Mouse (Mus musculus) kidney, embryonic 14.5 days (tissue): ENCODE data around the gene Plekha4. TPM values are rescaled to one million over a fixed set of nuclear protein-coding genes. Genes with fewer than 3 reads are reported as not detected.

ENCODE experiments used
- ATAC-seq: fragments of 200-750 bp; cut with Nextera tagmentation; 2 replicates; pipeline ENCODE4 v1.8.0; 2017; ENCODE audit warnings: moderate number of reproducible peaks, mild to moderate bottlenecking, moderate TSS enrichment, moderate library complexity; ENCODE audit not compliant: low FRiP score, low TSS enrichment
- H3K27ac ChIP-seq: fragments of 300-500 bp; sonication (generic); 2 replicates; pipeline ENCODE4 v1.5.1; 2014; ENCODE audit warnings: low read depth, mild to moderate bottlenecking, low read length, moderate library complexity, mixed read lengths
- H3K27me3 ChIP-seq: fragments of 300-500 bp; sonication (generic); 2 replicates; pipeline ENCODE4 v1.6.1; 2014; ENCODE audit warnings: mild to moderate bottlenecking, low read length; ENCODE audit not compliant: control insufficient read depth, insufficient read depth
- H3K36me3 ChIP-seq: fragments of 300-500 bp; sonication (generic); 2 replicates; pipeline ENCODE4 v1.6.1; 2014; ENCODE audit warnings: low read length, mixed read lengths; ENCODE audit not compliant: control insufficient read depth, insufficient read depth
- H3K4me1 ChIP-seq: fragments of 300-500 bp; sonication (generic); 2 replicates; pipeline ENCODE4 v1.6.1; 2014; ENCODE audit warnings: low read length, mixed read lengths; ENCODE audit not compliant: control insufficient read depth, insufficient read depth
- H3K4me2 ChIP-seq: fragments of 300-500 bp; sonication (generic); replicated peaks from 2 replicates; pipeline ENCODE4 v1.6.1; 2014; ENCODE audit warnings: low read depth, mild to moderate bottlenecking, low read length
- H3K4me3 ChIP-seq: fragments of 300-500 bp; sonication (generic); 2 replicates; pipeline ENCODE4 v1.5.1; 2014; ENCODE audit warnings: mild to moderate bottlenecking, low read length
- H3K9ac ChIP-seq: fragments of 300-500 bp; sonication (generic); 2 replicates; pipeline ENCODE4 v1.6.1; 2014; ENCODE audit warnings: low read depth, mild to moderate bottlenecking, low read length, moderate library complexity
- H3K9me3 ChIP-seq: fragments of 300-500 bp; sonication (generic); 2 replicates; pipeline ENCODE4 v1.6.1; 2016; ENCODE audit warnings: low read length; ENCODE audit not compliant: control insufficient read depth
- WGBS: fragments of 180-500 bp; shearing (Covaris S2); extraction: QIAGEN DNeasy Blood & Tissue Kit; methylation state at CpG from one replicate; pipeline ENCODE4 v1.1.7; 2014; 5-methylcytosine and 5-hydroxymethylcytosine counted together
- polyA plus RNA-seq: library from polyadenylated mRNA; unstranded; fragments of >200 nt; fragmentation: Nextera tagmentation; extraction: Ambion mirVana; gene quantifications from 2 replicates; pipeline ENCODE4 v1.2.1, GENCODE M21; 2014

The Plekha4 gene
- polyA plus RNA-seq, 1 experiment from 2014 or later, result 4.7 TPM

GRCm38 (mm10) chr7:45544525-45544924 lies 18.4 kb downstream of the Plekha4 start:
- no peak overlapping the region for H3K9ac ChIP-seq
- peaks cover 4% of the 10 kb centered on the region; the same call in 1 of the 2 replicates for H3K9me3 ChIP-seq
- no peak overlapping the region for H3K4me3 ChIP-seq
- H3K4me1 ChIP-seq, result no peaks in the 10 kb centered on the region
- no peak overlapping the region for H3K4me2 ChIP-seq
- no peaks in the 10 kb centered on the region for H3K27me3 ChIP-seq
- WGBS, result 96% methylated on average over 1 of the region's 1 CpGs
- no peak overlapping the region for H3K27ac ChIP-seq
- no peaks in the 10 kb centered on the region for H3K36me3 ChIP-seq
- ATAC-seq, result no peak

- no peak overlapping the region for H3K9ac ChIP-seq
- H3K9me3 ChIP-seq, result no peaks in the 10 kb centered on the region
- 90% methylated on average over 16 of the region's 16 CpGs for WGBS
- H3K27me3 ChIP-seq, result no peaks in the 10 kb centered on the region
- H3K27ac ChIP-seq, result no peak overlapping the region
- H3K4me2 ChIP-seq, result no peak overlapping the region
- peaks cover 3% of the 10 kb centered on the region for H3K4me1 ChIP-seq
- no peaks in the 10 kb centered on the region for H3K36me3 ChIP-seq
- no peak overlapping the region for H3K4me3 ChIP-seq
- ATAC-seq, result no peak
These were observed 23.7 kb downstream of the Plekha4 start for GRCm38 (mm10) chr7:45549641-45550436.

- no peak overlapping the region for H3K27ac ChIP-seq
- H3K36me3 ChIP-seq, result no peaks in the 10 kb centered on the region
- peaks cover 6% of the 10 kb centered on the region for H3K4me1 ChIP-seq
- H3K4me3 ChIP-seq, result no peak overlapping the region
- H3K9ac ChIP-seq, result no peak overlapping the region
- 79% methylated on average over 11 of the region's 11 CpGs for WGBS
- ATAC-seq, result no peak
- H3K9me3 ChIP-seq, result no peaks in the 10 kb centered on the region
- no peak overlapping the region for H3K4me2 ChIP-seq
- no peaks in the 10 kb centered on the region for H3K27me3 ChIP-seq
These were observed 24.8 kb downstream of the Plekha4 start for GRCm38 (mm10) chr7:45550821-45551511.

GRCm38 (mm10) chr7:45551512-45551883 lies 25.4 kb downstream of the Plekha4 start:
- Histone ChIP-seq H3K9ac (no peak overlapping the region), H3K27ac (no peak overlapping the region), H3K4me1 (peaks cover 8% of the 10 kb centered on the region), H3K4me2 (no peak overlapping the region), H3K9me3 (no peaks in the 10 kb centered on the region), H3K36me3 (no peaks in the 10 kb centered on the region), H3K27me3 (no peaks in the 10 kb centered on the region), H3K4me3 (no peak overlapping the region)
- no peak for ATAC-seq
- 80% methylated on average over 8 of the region's 8 CpGs for WGBS

- Histone ChIP-seq H3K4me3 (no peak overlapping the region), H3K4me2 (no peak overlapping the region), H3K9me3 (no peaks in the 10 kb centered on the region), H3K36me3 (no peaks in the 10 kb centered on the region), H3K27me3 (no peaks in the 10 kb centered on the region), H3K4me1 (peaks cover 8% of the 10 kb centered on the region), H3K27ac (no peak overlapping the region), H3K9ac (no peak overlapping the region)
- WGBS, result 62% methylated on average over 8 of the region's 8 CpGs
- no peak for ATAC-seq
These were observed 27.4 kb downstream of the Plekha4 start for GRCm38 (mm10) chr7:45553519-45553918.

GRCm38 (mm10) chr7:45553990-45554389 lies 27.9 kb downstream of the Plekha4 start:
- no peak overlapping the region for H3K27ac ChIP-seq

GRCm38 (mm10) chr7:45554744-45555143 lies 28.6 kb downstream of the Plekha4 start, which contains the start of gene Hsd17b14:
Gene Hsd17b14, plus strand, starts transcription at chr7:45554893.
- Histone ChIP-seq H3K27ac (peak within 1 kb of the TSS; percentile 6; the same call in 1 of the 2 replicates), H3K9ac (peak within 1 kb of the TSS; percentile 34), H3K36me3 (no peaks in the 10 kb centered on the region), H3K9me3 (no peaks in the 10 kb centered on the region), H3K4me3 (no peak within 1 kb of the TSS), H3K4me2 (peak within 1 kb of the TSS; percentile 19; the same call in 1 of the 2 replicates), H3K4me1 (peaks cover 8% of the 10 kb centered on the region), H3K27me3 (no peaks in the 10 kb centered on the region)
- 4% methylated on average over 8 of the region's 8 CpGs for WGBS
- ATAC-seq, result peak; percentile 81

More at GRCm38 (mm10) chr7:45553990-45554389, 27.9 kb downstream of the Plekha4 start:
- 94% methylated on average over 2 of the region's 2 CpGs for WGBS
- Histone ChIP-seq H3K4me3 (no peak overlapping the region), H3K27me3 (no peaks in the 10 kb centered on the region), H3K9me3 (no peaks in the 10 kb centered on the region), H3K4me1 (peaks cover 8% of the 10 kb centered on the region), H3K4me2 (no peak overlapping the region), H3K9ac (no peak overlapping the region), H3K36me3 (no peaks in the 10 kb centered on the region)
- ATAC-seq, result no peak

- WGBS, result 31% methylated on average over 8 of the region's 8 CpGs
- H3K27ac ChIP-seq, result peak overlapping the region; percentile 37; the same call in 1 of the 2 replicates
These were observed 29.7 kb downstream of the Plekha4 start for GRCm38 (mm10) chr7:45555787-45556186.

GRCm38 (mm10) chr7:45558907-45559306 lies 32.8 kb downstream of the Plekha4 start:
- Histone ChIP-seq H3K27ac (no peak overlapping the region), H3K27me3 (no peaks in the 10 kb centered on the region), H3K4me2 (no peak overlapping the region), H3K36me3 (no peaks in the 10 kb centered on the region), H3K9me3 (no peaks in the 10 kb centered on the region), H3K4me3 (no peak overlapping the region), H3K9ac (no peak overlapping the region), H3K4me1 (peaks cover 18% of the 10 kb centered on the region)
- 50% methylated on average over 6 of the region's 6 CpGs for WGBS
- no peak for ATAC-seq

More at GRCm38 (mm10) chr7:45555787-45556186, 29.7 kb downstream of the Plekha4 start:
- peaks cover 8% of the 10 kb centered on the region for H3K4me1 ChIP-seq
- no peaks in the 10 kb centered on the region for H3K9me3 ChIP-seq
- no peak for ATAC-seq
- H3K9ac ChIP-seq, result no peak overlapping the region
- no peak overlapping the region for H3K4me3 ChIP-seq
- H3K4me2 ChIP-seq, result no peak overlapping the region
- H3K36me3 ChIP-seq, result no peaks in the 10 kb centered on the region
- no peaks in the 10 kb centered on the region for H3K27me3 ChIP-seq
